Mouse (Mus musculus): ENCODE data around the gene Ercc5. TPM values are rescaled to one million over a fixed set of nuclear protein-coding genes. Genes with fewer than 3 reads are reported as not detected.

Ercc5 gene
- polyA plus RNA-seq (2012; rRNA removed) = 4.7 and 5.5 TPM in 2 replicates

- under 1% methylated on average over 66 of the region's 66 CpGs for WGBS
- Histone ChIP-seq H3K4me3 (replicated peaks; ENCODE audit: extremely low read depth, low read depth, low read length) (peak within 1 kb of the TSS; percentile 83), H3K4me1 (ENCODE audit: control insufficient read depth, insufficient read depth, low read length) (peaks cover 5% of the 10 kb centered on the region)
- peak; percentile 86 for DNase-seq
- TF ChIP-seq POLR2A (IDR thresholded peaks at IDR 0.05; ENCODE audit: borderline replicate concordance, extremely low read depth, low read depth, low read length) (peak; percentile 92; the same call in 1 of the 2 replicates), CTCF (IDR thresholded peaks at IDR 0.05; ENCODE audit: insufficient read depth, low read length) (no peak)
Measured at GRCm38 (mm10) chr1:44147563-44148381, at the start of gene Ercc5. Gene Ercc5 (plus strand): TSS chr1:44147744.

GRCm38 (mm10) chr1:44101448-44102225, 45.9 kb upstream of the Ercc5 start:
- peak overlapping the region; percentile 72 for H3K4me3 ChIP-seq (replicated peaks; ENCODE audit: extremely low read depth, low read depth, low read length)
- no peaks in the 10 kb centered on the region for H3K4me1 ChIP-seq (ENCODE audit: control insufficient read depth, insufficient read depth, low read length)
- WGBS = under 1% methylated on average over 55 of the region's 55 CpGs
- TF ChIP-seq CTCF (IDR thresholded peaks at IDR 0.05; ENCODE audit: insufficient read depth, low read length) (no peak), POLR2A (IDR thresholded peaks at IDR 0.05; ENCODE audit: borderline replicate concordance, extremely low read depth, low read depth, low read length) (0 out of 2 replicates have a peak, but pooled peaks have one; percentile 12)
- peak; percentile 30 for DNase-seq

- peak; percentile 88 for DNase-seq
- Histone ChIP-seq H3K4me1 (ENCODE audit: control insufficient read depth, insufficient read depth, low read length) (no peaks in the 10 kb centered on the region), H3K4me3 (replicated peaks; ENCODE audit: extremely low read depth, low read depth, low read length) (peak within 1 kb of the TSS; percentile 72)
- under 1% methylated on average over 55 of the region's 55 CpGs for WGBS
- TF ChIP-seq CTCF (IDR thresholded peaks at IDR 0.05; ENCODE audit: insufficient read depth, low read length) (no peak), POLR2A (IDR thresholded peaks at IDR 0.05; ENCODE audit: borderline replicate concordance, extremely low read depth, low read depth, low read length) (peak; percentile 73; the same call in 1 of the 2 replicates)
Measured at GRCm38 (mm10) chr1:44102259-44102717, 45.3 kb upstream of the Ercc5 start, which contains the start of gene Tex30. Gene Tex30 (minus strand): TSS chr1:44102441.

GRCm38 (mm10) chr1:44102939-44103338, 44.6 kb upstream of the Ercc5 start:
- no peak overlapping the region for H3K4me3 ChIP-seq (replicated peaks; ENCODE audit: extremely low read depth, low read depth, low read length)
- DNase-seq = no peak
- 17% methylated on average over 5 of the region's 5 CpGs for WGBS
- no peaks in the 10 kb centered on the region for H3K4me1 ChIP-seq (ENCODE audit: control insufficient read depth, insufficient read depth, low read length)
- TF ChIP-seq CTCF (IDR thresholded peaks at IDR 0.05; ENCODE audit: insufficient read depth, low read length) (no peak), POLR2A (IDR thresholded peaks at IDR 0.05; ENCODE audit: borderline replicate concordance, extremely low read depth, low read depth, low read length) (no peak)

- no peak overlapping the region for H3K4me3 ChIP-seq (replicated peaks; ENCODE audit: extremely low read depth, low read depth, low read length)
- TF ChIP-seq POLR2A (IDR thresholded peaks at IDR 0.05; ENCODE audit: borderline replicate concordance, extremely low read depth, low read depth, low read length) (no peak), CTCF (IDR thresholded peaks at IDR 0.05; ENCODE audit: insufficient read depth, low read length) (no peak)
Measured at GRCm38 (mm10) chr1:44117571-44117970, 30.0 kb upstream of the Ercc5 start.

GRCm38 (mm10) chr1:44118239-44119054, 29.1 kb upstream of the Ercc5 start, which contains the start of the genes Kdelc1 and Bivm:
Gene Kdelc1 (minus strand): TSS chr1:44118808.
Gene Bivm (plus strand): TSS chr1:44118957.
- DNase-seq = peak; percentile 76
- Histone ChIP-seq H3K4me3 (replicated peaks; ENCODE audit: extremely low read depth, low read depth, low read length) (peak within 1 kb of the TSS; percentile 98), H3K4me1 (ENCODE audit: control insufficient read depth, insufficient read depth, low read length) (no peaks in the 10 kb centered on the region)
- WGBS = under 1% methylated on average over 39 of the region's 39 CpGs
- peak; percentile 64; the same call in 1 of the 2 replicates for TF ChIP-seq POLR2A (IDR thresholded peaks at IDR 0.05; ENCODE audit: borderline replicate concordance, extremely low read depth, low read depth, low read length)
- no peak for TF ChIP-seq CTCF (IDR thresholded peaks at IDR 0.05; ENCODE audit: insufficient read depth, low read length)

More at GRCm38 (mm10) chr1:44117571-44117970, 30.0 kb upstream of the Ercc5 start:
- no peaks in the 10 kb centered on the region for H3K4me1 ChIP-seq (ENCODE audit: control insufficient read depth, insufficient read depth, low read length)
- DNase-seq = no peak

- 0% methylated on average over 42 of the region's 43 CpGs for WGBS
Measured at GRCm38 (mm10) chr1:44119201-44120073, 28.1 kb upstream of the Ercc5 start.

GRCm38 (mm10) chr1:44120074-44120406, 27.5 kb upstream of the Ercc5 start:
- no peak for DNase-seq
- peak overlapping the region; percentile 76 for H3K4me3 ChIP-seq (replicated peaks; ENCODE audit: extremely low read depth, low read depth, low read length)
- no peaks in the 10 kb centered on the region for H3K4me1 ChIP-seq (ENCODE audit: control insufficient read depth, insufficient read depth, low read length)
- 17% methylated on average over 6 of the region's 6 CpGs for WGBS
- no peak for TF ChIP-seq POLR2A (IDR thresholded peaks at IDR 0.05; ENCODE audit: borderline replicate concordance, extremely low read depth, low read depth, low read length)
- no peak for TF ChIP-seq CTCF (IDR thresholded peaks at IDR 0.05; ENCODE audit: insufficient read depth, low read length)

More at GRCm38 (mm10) chr1:44119201-44120073, 28.1 kb upstream of the Ercc5 start:
- TF ChIP-seq CTCF (IDR thresholded peaks at IDR 0.05; ENCODE audit: insufficient read depth, low read length) = no peak
- peak; percentile 70 for TF ChIP-seq POLR2A (IDR thresholded peaks at IDR 0.05; ENCODE audit: borderline replicate concordance, extremely low read depth, low read depth, low read length)
- peak; percentile 76 for DNase-seq
- Histone ChIP-seq H3K4me3 (replicated peaks; ENCODE audit: extremely low read depth, low read depth, low read length) (peak overlapping the region; percentile 76), H3K4me1 (ENCODE audit: control insufficient read depth, insufficient read depth, low read length) (no peaks in the 10 kb centered on the region)

Data from lung, adult 2 months (tissue).